Mouse (Mus musculus) stomach, postnatal 0 days (tissue): ENCODE data around the gene Cttnbp2. TPM values are rescaled to one million over a fixed set of nuclear protein-coding genes. Genes with fewer than 3 reads are reported as not detected.

Source experiments
- ATAC-seq: fragments of 200-750 bp; cut with Nextera tagmentation; 2 replicates; pipeline ENCODE4 v1.8.0; 2017; ENCODE audit not compliant: low FRiP score, low TSS enrichment
- DNase-seq: peaks from one replicate; pipeline ENCODE4 v3.0.0-alpha.2; 2016; ENCODE audit warnings: low spot score
- H3K27ac ChIP-seq: fragments of 300-500 bp; sonication (generic); replicated peaks from 2 replicates; pipeline ENCODE4 v1.5.1; 2014; ENCODE audit warnings: mild to moderate bottlenecking, control low read depth
- H3K27me3 ChIP-seq: fragments of 300-500 bp; sonication (generic); 2 replicates; pipeline ENCODE4 v1.6.1; 2014; ENCODE audit warnings: low read length; ENCODE audit not compliant: control insufficient read depth, insufficient read depth
- H3K36me3 ChIP-seq: fragments of 300-500 bp; sonication (generic); 2 replicates; pipeline ENCODE4 v1.6.1; 2014; ENCODE audit warnings: low read length, mixed read lengths; ENCODE audit not compliant: control insufficient read depth, insufficient read depth
- H3K4me1 ChIP-seq: fragments of 300-500 bp; sonication (generic); replicated peaks from 2 replicates; pipeline ENCODE4 v1.6.1; 2014; ENCODE audit warnings: antibody characterized with exemption; ENCODE audit not compliant: control insufficient read depth, insufficient read depth
- H3K4me2 ChIP-seq: fragments of 300-500 bp; sonication (generic); replicated peaks from 2 replicates; pipeline ENCODE4 v1.6.1; 2014; ENCODE audit warnings: low read depth, mild to moderate bottlenecking, control low read depth, moderate library complexity
- H3K4me3 ChIP-seq: fragments of 300-500 bp; sonication (generic); 2 replicates; pipeline ENCODE4 v1.5.1; 2014; ENCODE audit warnings: low read depth, low read length, control low read depth
- H3K9ac ChIP-seq: fragments of 300-500 bp; sonication (generic); 2 replicates; pipeline ENCODE4 v1.6.1; 2014; ENCODE audit warnings: mild to moderate bottlenecking, low read length, control low read depth, mixed read lengths
- H3K9me3 ChIP-seq: fragments of 300-500 bp; sonication (generic); 2 replicates; pipeline ENCODE4 v1.6.1; 2016; ENCODE audit warnings: low read length; ENCODE audit not compliant: control insufficient read depth
- CTCF ChIP-seq: IDR thresholded peaks from 2 replicates; pipeline ENCODE4 v1.5.1; 2016; ENCODE audit warnings: antibody characterized with exemption, low read depth, mild to moderate bottlenecking, moderate library complexity
- EP300 ChIP-seq: optimal IDR thresholded peaks from 2 replicates; pipeline ENCODE3; 2016; ENCODE audit warnings: antibody characterized with exemption
- WGBS: fragments of 180-500 bp; shearing (Covaris S2); extraction: QIAGEN DNeasy Blood & Tissue Kit; methylation state at CpG from one replicate; pipeline ENCODE4 v1.1.7; 2014; 5-methylcytosine and 5-hydroxymethylcytosine counted together
- polyA plus RNA-seq: library from polyadenylated mRNA; unstranded; fragments of >200 nt; fragmentation: Nextera tagmentation; extraction: Ambion mirVana; gene quantifications from 2 replicates; pipeline ENCODE4 v1.2.1, GENCODE M21; 2015

Cttnbp2 gene
- polyA plus RNA-seq, 1 experiment from 2014 or later: 4.4 TPM

DNA sequence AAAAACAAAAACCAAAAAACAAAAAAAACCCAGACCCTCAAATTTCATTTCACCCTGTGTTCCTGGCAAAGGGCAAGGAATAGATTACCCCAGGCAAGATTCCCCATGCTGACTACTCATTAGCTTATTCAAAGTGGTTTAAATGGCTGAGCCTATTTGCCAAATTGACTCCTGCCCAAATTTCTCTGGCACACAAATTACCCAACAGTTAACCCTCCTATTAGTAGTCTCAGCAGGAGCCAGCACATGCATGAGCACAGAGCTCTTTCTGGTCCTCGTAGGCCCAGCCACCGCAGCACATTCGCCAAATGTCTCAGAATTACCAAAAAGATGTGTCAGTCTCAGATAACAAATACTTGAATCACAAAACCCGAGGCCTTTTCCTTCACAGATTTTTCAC lies 68.9 kb downstream of the Cttnbp2 start:
- no peaks in the 10 kb centered on the region for H3K27me3 ChIP-seq
- DNase-seq (no peak), ATAC-seq (no peak)
- TF ChIP-seq CTCF (no peak), EP300 (no peak)
- no peak overlapping the region for H3K27ac ChIP-seq
- H3K4me3 ChIP-seq: no peak overlapping the region
- H3K4me2 ChIP-seq: no peak overlapping the region
- WGBS: 62% methylated on average over 4 of the region's 4 CpGs
- no peaks in the 10 kb centered on the region for H3K4me1 ChIP-seq
- no peaks in the 10 kb centered on the region for H3K9me3 ChIP-seq
- H3K9ac ChIP-seq: no peak overlapping the region
- H3K36me3 ChIP-seq: no peaks in the 10 kb centered on the region

DNA sequence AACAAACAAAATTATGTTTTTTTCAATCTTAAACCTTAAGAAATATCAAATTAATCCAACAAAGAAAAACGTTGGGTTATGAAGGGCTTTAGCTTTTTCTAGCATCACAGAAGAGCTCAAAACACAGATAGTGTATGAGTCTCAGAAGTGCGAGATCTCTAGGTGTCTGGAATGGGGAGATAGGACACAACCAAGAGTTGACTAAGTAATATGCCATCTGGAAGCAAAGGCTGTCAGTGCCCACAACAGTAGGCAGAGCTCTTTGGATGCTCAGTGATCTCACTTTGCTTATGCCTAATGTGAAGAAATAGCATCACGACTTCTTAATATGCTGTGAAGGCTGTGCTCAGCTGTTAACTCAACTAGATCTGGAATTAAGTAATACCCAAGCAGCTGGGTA lies 72.3 kb downstream of the Cttnbp2 start:
- Histone ChIP-seq H3K4me2 (no peak overlapping the region), H3K9me3 (no peaks in the 10 kb centered on the region), H3K4me3 (no peak overlapping the region), H3K9ac (no peak overlapping the region), H3K4me1 (no peaks in the 10 kb centered on the region), H3K27ac (no peak overlapping the region), H3K27me3 (no peaks in the 10 kb centered on the region), H3K36me3 (no peaks in the 10 kb centered on the region)
- WGBS: 85% methylated on average over 3 of the region's 3 CpGs
- no peak for TF ChIP-seq EP300
- no peak for TF ChIP-seq CTCF
- ATAC-seq (no peak), DNase-seq (no peak)

DNA sequence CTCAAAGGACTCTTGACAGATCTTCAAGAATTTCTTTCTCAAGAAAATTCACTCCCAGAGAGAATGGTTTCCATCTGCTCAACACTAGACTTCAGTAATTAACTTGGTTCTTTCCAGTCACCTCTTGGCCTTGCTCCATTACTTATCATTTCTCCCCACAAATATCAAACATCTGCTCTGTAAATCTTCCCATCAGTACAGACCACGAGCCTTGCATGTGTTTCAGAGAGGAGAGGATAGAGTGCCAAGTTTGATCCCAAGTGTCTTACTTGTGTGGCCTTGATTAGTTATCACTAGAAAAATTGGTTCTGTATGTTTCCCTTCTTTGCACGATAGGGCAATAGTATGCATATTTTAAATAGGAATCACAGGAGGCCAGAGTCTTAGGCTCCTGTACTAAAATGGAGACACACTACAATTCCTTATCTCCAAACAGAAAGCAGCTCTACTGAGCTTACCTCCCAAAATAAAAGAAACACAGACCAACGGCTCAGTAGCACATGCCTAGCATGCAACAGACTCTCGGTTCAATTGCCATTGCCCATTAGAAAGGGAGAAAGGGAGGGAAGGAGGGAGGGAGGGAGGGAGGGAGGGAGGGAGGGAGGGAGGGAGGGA lies 73.6 kb downstream of the Cttnbp2 start:
- Histone ChIP-seq H3K4me1 (no peaks in the 10 kb centered on the region), H3K9me3 (no peaks in the 10 kb centered on the region), H3K27ac (no peak overlapping the region), H3K4me3 (no peak overlapping the region), H3K27me3 (no peaks in the 10 kb centered on the region), H3K36me3 (no peaks in the 10 kb centered on the region), H3K4me2 (no peak overlapping the region), H3K9ac (no peak overlapping the region)
- TF ChIP-seq EP300 (no peak), CTCF (no peak)
- WGBS: 41% methylated on average over 3 of the region's 4 CpGs
- ATAC-seq (no peak), DNase-seq (no peak)

DNA sequence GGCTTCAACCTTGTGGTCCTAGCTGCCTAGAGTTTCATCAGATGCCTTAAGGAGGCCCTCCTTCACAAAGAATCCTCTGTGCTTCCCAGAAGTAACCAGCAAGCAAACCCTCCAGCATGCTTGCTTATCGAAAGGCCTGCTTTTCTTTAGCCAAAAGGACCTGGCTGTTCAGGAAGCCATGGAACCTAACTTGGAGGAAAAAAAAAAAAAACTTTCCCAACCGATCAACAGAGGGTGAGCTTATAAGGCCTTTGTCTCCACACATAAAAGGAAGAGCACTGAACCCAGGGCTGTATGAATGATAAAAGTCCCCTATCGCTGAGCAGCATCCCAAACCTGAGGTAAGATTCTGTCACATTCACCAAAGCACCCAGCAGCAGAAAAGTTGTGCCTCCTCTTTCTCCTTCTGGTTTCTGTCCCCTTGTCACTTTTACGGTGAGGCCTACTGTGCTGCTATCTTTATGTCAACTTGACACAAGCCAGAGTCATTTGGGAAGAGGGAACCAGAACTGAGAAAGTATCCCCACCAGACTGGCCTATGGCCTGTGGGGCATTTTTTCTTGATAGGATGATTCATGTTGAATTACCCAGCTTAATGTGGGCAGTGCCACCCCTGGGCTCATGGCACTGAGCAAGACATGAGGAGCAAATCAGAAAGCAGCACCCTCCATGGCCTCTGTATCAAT lies 78.4 kb downstream of the Cttnbp2 start:
- no peak overlapping the region for H3K9ac ChIP-seq
- H3K36me3 ChIP-seq: no peaks in the 10 kb centered on the region
- no peaks in the 10 kb centered on the region for H3K4me1 ChIP-seq
- no peak for DNase-seq
- H3K4me3 ChIP-seq: no peak overlapping the region
- TF ChIP-seq CTCF: no peak
- TF ChIP-seq EP300: no peak
- H3K27ac ChIP-seq: no peak overlapping the region
- WGBS: 65% methylated on average over 4 of the region's 4 CpGs
- no peaks in the 10 kb centered on the region for H3K9me3 ChIP-seq
- no peaks in the 10 kb centered on the region for H3K27me3 ChIP-seq
- H3K4me2 ChIP-seq: no peak overlapping the region
- no peak for ATAC-seq

DNA sequence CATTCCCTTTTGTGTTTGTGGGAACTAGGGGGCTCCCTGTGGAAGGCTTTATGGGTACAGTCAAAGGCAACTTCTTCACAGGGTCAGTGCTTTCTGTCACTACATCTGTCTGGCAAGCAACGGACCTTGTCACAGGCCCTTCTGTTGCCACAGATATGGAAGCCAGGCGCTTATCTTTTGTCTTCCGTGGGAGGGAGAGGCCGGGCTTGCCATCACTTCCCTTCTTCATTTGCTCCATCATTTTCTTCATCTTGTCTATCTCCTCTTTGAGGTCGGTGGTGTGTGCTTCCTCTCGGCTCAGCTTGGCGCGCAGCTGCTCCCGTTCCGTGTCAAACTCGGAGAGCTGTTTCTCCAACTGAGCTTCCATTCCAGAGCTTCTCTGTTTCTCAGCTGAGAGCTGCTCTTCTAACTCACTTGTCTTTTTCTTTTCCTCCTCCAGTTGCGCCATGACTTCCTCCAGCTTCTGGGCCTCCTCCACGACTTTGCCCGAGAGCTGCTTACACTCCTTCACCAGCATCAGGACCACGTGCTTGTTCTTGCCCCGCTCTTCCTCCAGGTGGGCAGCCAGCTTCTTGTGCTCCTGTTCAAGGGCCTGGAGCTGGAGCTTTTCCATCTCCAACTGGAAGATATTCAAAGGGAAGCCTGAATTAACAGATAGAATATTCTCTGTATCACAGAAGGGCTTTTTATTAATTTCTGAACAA lies 79.7 kb downstream of the Cttnbp2 start:
- H3K36me3 ChIP-seq: no peaks in the 10 kb centered on the region
- H3K27me3 ChIP-seq: no peaks in the 10 kb centered on the region
- 92% methylated on average over 16 of the region's 16 CpGs for WGBS
- no peak overlapping the region for H3K4me3 ChIP-seq
- DNase-seq (no peak), ATAC-seq (no peak)
- no peak overlapping the region for H3K4me2 ChIP-seq
- TF ChIP-seq EP300: no peak
- no peak for TF ChIP-seq CTCF
- H3K9me3 ChIP-seq: no peaks in the 10 kb centered on the region
- no peak overlapping the region for H3K9ac ChIP-seq
- no peaks in the 10 kb centered on the region for H3K4me1 ChIP-seq
- no peak overlapping the region for H3K27ac ChIP-seq

DNA sequence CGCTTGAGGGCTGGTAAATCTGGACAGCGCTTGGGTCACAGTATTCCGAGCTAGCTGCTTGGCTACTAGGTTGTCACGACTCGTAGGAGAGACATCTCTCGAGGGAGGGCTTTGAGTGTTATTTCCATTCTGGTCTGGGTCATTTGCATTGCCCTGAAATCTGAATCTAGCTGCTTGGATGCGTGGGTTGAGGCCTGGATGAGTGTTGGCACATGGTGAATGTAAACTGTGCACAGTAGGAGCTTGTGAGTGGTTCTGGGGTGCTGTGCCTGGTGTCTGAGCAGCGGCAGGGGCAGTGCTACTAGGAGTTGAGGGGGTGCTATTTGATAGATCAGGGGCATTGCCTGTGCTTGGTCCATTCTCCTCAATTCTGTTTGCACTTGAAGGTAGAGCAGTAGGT lies 80.3 kb downstream of the Cttnbp2 start:
- TF ChIP-seq CTCF (no peak), EP300 (no peak)
- Histone ChIP-seq H3K4me1 (no peaks in the 10 kb centered on the region), H3K4me2 (no peak overlapping the region), H3K9ac (no peak overlapping the region), H3K9me3 (no peaks in the 10 kb centered on the region), H3K27me3 (no peaks in the 10 kb centered on the region), H3K27ac (no peak overlapping the region), H3K36me3 (no peaks in the 10 kb centered on the region), H3K4me3 (no peak overlapping the region)
- DNase-seq (no peak), ATAC-seq (no peak)
- WGBS: 86% methylated on average over 8 of the region's 8 CpGs
